Mouse (Mus musculus) heart, adult 2 months (tissue): ENCODE measurements around the gene Gata2. TPM values are rescaled to one million over a fixed set of nuclear protein-coding genes. Genes with fewer than 3 reads are reported as not detected.

ENCODE experiments used
- DNase-seq, 2 experiments: peaks; one replicate each; pipeline ENCODE4 v3.0.0; 2021
- H3K27ac ChIP-seq: fragments of 200-600 bp; 2 replicates; pipeline ENCODE4 v1.8.1; 2022
- H3K27me3 ChIP-seq: fragments of 200-500 bp; 2 replicates; pipeline ENCODE4 v1.6.1; 2012; ENCODE audit warnings: mild to moderate bottlenecking, low read length, inconsistent platforms, mixed read lengths; ENCODE audit not compliant: control insufficient read depth, insufficient read depth
- H3K36me3 ChIP-seq: fragments of 200-500 bp; 2 replicates; pipeline ENCODE4 v1.6.1; 2012; ENCODE audit warnings: low read length, inconsistent platforms; ENCODE audit not compliant: control insufficient read depth, insufficient read depth
- H3K4me1 ChIP-seq: fragments of 200-500 bp; 2 replicates; pipeline ENCODE4 v1.6.1; 2011; ENCODE audit warnings: low read length; ENCODE audit not compliant: control insufficient read depth, insufficient read depth
- H3K4me3 ChIP-seq: fragments of 200-600 bp; 2 replicates; pipeline ENCODE4 v1.8.1; 2022
- H3K79me2 ChIP-seq: fragments of 200-500 bp; replicated peaks from 2 replicates; pipeline ENCODE4 v1.6.1; 2012; ENCODE audit warnings: mild to moderate bottlenecking, inconsistent platforms, low read length, moderate library complexity, mixed read lengths; ENCODE audit not compliant: control insufficient read depth, insufficient read depth
- H3K9ac ChIP-seq: fragments of 200-500 bp; 2 replicates; pipeline ENCODE4 v1.6.1; 2012; ENCODE audit warnings: low read depth, mild to moderate bottlenecking, control low read depth, inconsistent platforms, low read length, mixed read lengths
- CTCF ChIP-seq: fragments of 200-600 bp; IDR thresholded peaks from 2 replicates; pipeline ENCODE4 v1.8.1; 2022; ENCODE audit warnings: antibody characterized with exemption, mild to moderate bottlenecking, moderate library complexity
- EP300 ChIP-seq: fragments of 200-500 bp; IDR thresholded peaks from 2 replicates; pipeline ENCODE4 v1.6.1; 2011; ENCODE audit warnings: low read depth, low read length, control low read depth; ENCODE audit not compliant: insufficient read depth
- POLR2A ChIP-seq: fragments of 200-500 bp; IDR thresholded peaks from 2 replicates; pipeline ENCODE4 v1.6.1; 2011; ENCODE audit warnings: mild to moderate bottlenecking, low read depth, low read length, control low read depth; ENCODE audit not compliant: insufficient read depth
- WGBS: fragments of 180-500 bp; shearing (Covaris S2); methylation state at CpG from one replicate; pipeline ENCODE4 v1.1.7; 2018; 5-methylcytosine and 5-hydroxymethylcytosine counted together
- intact Hi-C: fragments of 180-260 bp; cut with DNase I; formaldehyde crosslinking; loops from one replicate; pipeline ENCODE4 v1.15.1; 2025
- polyA plus RNA-seq: library from polyadenylated mRNA; depleted of rRNA; stranded (reverse); fragments of >200 nt; gene quantifications from 2 replicates; pipeline ENCODE4 v1.2.3, GENCODE M21; 2012
- total RNA-seq, 2 experiments: library from RNA; stranded (reverse); gene quantifications; 2 replicates each; pipeline ENCODE4 v1.2.3; 2021

Gene Gata2
- total and polyA plus RNA-seq, 3 experiments: 17.8 to 19.6 (median 18.7) TPM

GRCm38 (mm10) chr6:88231821-88232220 is 38.1 kb downstream of the Gata2 start:
- DNase-seq: no peak

GRCm38 (mm10) chr6:88232221-88232620 is 38.5 kb downstream of the Gata2 start:
- Histone ChIP-seq H3K36me3 (no peaks in the 10 kb centered on the region), H3K27me3 (no peaks in the 10 kb centered on the region), H3K4me1 (no peaks in the 10 kb centered on the region), H3K27ac (no peak overlapping the region), H3K79me2 (no peaks in the 10 kb centered on the region), H3K9ac (no peak overlapping the region), H3K4me3 (no peak overlapping the region)
- DNase-seq: no peak
- intact Hi-C loops: no loop called here
- TF ChIP-seq POLR2A (no peak), CTCF (no peak), EP300 (no peak)
- 77% methylated on average over 6 of the region's 6 CpGs for WGBS

More at GRCm38 (mm10) chr6:88231821-88232220, 38.1 kb downstream of the Gata2 start:
- no peaks in the 10 kb centered on the region for H3K4me1 ChIP-seq
- H3K79me2 ChIP-seq: no peaks in the 10 kb centered on the region
- no peaks in the 10 kb centered on the region for H3K27me3 ChIP-seq
- no peak overlapping the region for H3K9ac ChIP-seq
- no peak overlapping the region for H3K4me3 ChIP-seq
- TF ChIP-seq CTCF (no peak), POLR2A (no peak), EP300 (no peak)
- no peak overlapping the region for H3K27ac ChIP-seq
- WGBS: 72% methylated on average over 7 of the region's 7 CpGs
- intact Hi-C loops: no loop called here
- H3K36me3 ChIP-seq: no peaks in the 10 kb centered on the region

- no peaks in the 10 kb centered on the region for H3K79me2 ChIP-seq
- no peak for TF ChIP-seq POLR2A
- no peak for TF ChIP-seq EP300
- no peak for TF ChIP-seq CTCF
- WGBS: 80% methylated on average over 8 of the region's 8 CpGs
- H3K36me3 ChIP-seq: no peaks in the 10 kb centered on the region
- no peak for DNase-seq
- H3K4me1 ChIP-seq: no peaks in the 10 kb centered on the region
- H3K27ac ChIP-seq: no peak overlapping the region
- H3K4me3 ChIP-seq: no peak overlapping the region
- no peak overlapping the region for H3K9ac ChIP-seq
- no peaks in the 10 kb centered on the region for H3K27me3 ChIP-seq
- intact Hi-C loops: no loop called here
Measured at GRCm38 (mm10) chr6:88233996-88234395, 40.3 kb downstream of the Gata2 start.

- no peak for TF ChIP-seq CTCF
- TF ChIP-seq POLR2A: no peak
- no peak for TF ChIP-seq EP300
- Histone ChIP-seq H3K27me3 (no peaks in the 10 kb centered on the region), H3K36me3 (no peaks in the 10 kb centered on the region), H3K79me2 (no peaks in the 10 kb centered on the region), H3K4me3 (no peak overlapping the region), H3K27ac (no peak overlapping the region), H3K4me1 (no peaks in the 10 kb centered on the region), H3K9ac (no peak overlapping the region)
- DNase-seq: no peak
- intact Hi-C loops: no loop called here
- WGBS: 44% methylated on average over 8 of the region's 8 CpGs
Measured at GRCm38 (mm10) chr6:88235461-88235860, 41.8 kb downstream of the Gata2 start.

GRCm38 (mm10) chr6:88235983-88236382 is 42.3 kb downstream of the Gata2 start:
- H3K4me1 ChIP-seq: no peaks in the 10 kb centered on the region
- H3K79me2 ChIP-seq: no peaks in the 10 kb centered on the region
- DNase-seq: no peak
- H3K9ac ChIP-seq: no peak overlapping the region
- WGBS: 15% methylated on average over 17 of the region's 17 CpGs
- H3K4me3 ChIP-seq: no peak overlapping the region
- TF ChIP-seq EP300 (no peak), POLR2A (no peak), CTCF (no peak)
- H3K36me3 ChIP-seq: no peaks in the 10 kb centered on the region
- no peaks in the 10 kb centered on the region for H3K27me3 ChIP-seq
- no peak overlapping the region for H3K27ac ChIP-seq
- intact Hi-C loops: no loop called here

GRCm38 (mm10) chr6:88236513-88236912 is 42.8 kb downstream of the Gata2 start:
- no peak overlapping the region for H3K27ac ChIP-seq
- DNase-seq: peak in 1 of 2 experiments; percentile 13
- H3K79me2 ChIP-seq: no peaks in the 10 kb centered on the region
- H3K9ac ChIP-seq: no peak overlapping the region
- WGBS: 19% methylated on average over 7 of the region's 7 CpGs
- H3K4me3 ChIP-seq: no peak overlapping the region
- no peaks in the 10 kb centered on the region for H3K27me3 ChIP-seq
- H3K4me1 ChIP-seq: no peaks in the 10 kb centered on the region
- TF ChIP-seq POLR2A: no peak
- no peak for TF ChIP-seq EP300
- no peak for TF ChIP-seq CTCF
- no peaks in the 10 kb centered on the region for H3K36me3 ChIP-seq
- intact Hi-C loops: no loop called here
